Mouse (Mus musculus) cortical plate, adult 2 months (tissue): ENCODE data around the gene Hdgfl2.

Experiments used
- CTCF ChIP-seq: fragments of 200-500 bp; IDR thresholded peaks from 2 replicates; pipeline ENCODE4 v1.5.1; 2011; ENCODE audit warnings: mild to moderate bottlenecking, control low read depth, low read length; ENCODE audit not compliant: insufficient read depth; ENCODE audit errors: extremely low read depth
- POLR2A ChIP-seq: fragments of 200-500 bp; IDR thresholded peaks from 2 replicates; pipeline ENCODE4 v1.6.1; 2011; ENCODE audit warnings: mild to moderate bottlenecking, low read length, control low read depth; ENCODE audit not compliant: insufficient read depth; ENCODE audit errors: extremely low read depth

DNA sequence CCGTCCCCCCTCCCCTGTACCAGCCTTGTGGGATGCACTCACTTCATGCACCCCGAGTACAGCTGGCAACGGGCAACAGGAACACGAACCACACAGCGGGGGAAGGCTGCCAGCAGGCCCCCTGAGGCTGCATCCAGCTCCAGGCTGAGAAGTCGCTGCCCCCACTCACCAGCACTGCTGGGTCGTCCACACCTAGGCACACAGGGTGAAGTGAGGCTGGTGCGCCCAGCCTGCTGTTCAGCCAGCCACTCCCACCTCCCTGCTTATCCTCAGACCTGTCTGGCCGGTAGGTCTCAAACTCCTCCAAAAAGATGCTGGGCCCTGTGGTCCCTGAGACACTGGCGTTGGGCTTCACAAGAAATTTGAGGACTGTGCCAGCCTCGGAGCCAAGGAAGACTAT, 46.7 kb downstream of the Hdgfl2 start:
- TF ChIP-seq CTCF (no peak), POLR2A (no peak)
